Mouse (Mus musculus) heart, postnatal 0 days (tissue): Measurements from ENCODE around the gene Tdrkh. TPM values are rescaled to one million over a fixed set of nuclear protein-coding genes. Genes with fewer than 3 reads are reported as not detected.
A peak's percentile ranks its signal among the peaks of the same experiment; 100 is the strongest.

Experiments used
- ATAC-seq: fragments of 200-750 bp; cut with Nextera tagmentation; 2 replicates; pipeline ENCODE4 v1.8.0; 2017; ENCODE audit warnings: low read depth, moderate number of reproducible peaks, moderate library complexity; ENCODE audit not compliant: insufficient read depth
- DNase-seq: peaks from one replicate; pipeline ENCODE4 v3.0.0-alpha.2; 2016; ENCODE audit warnings: low spot score
- H3K27ac ChIP-seq: fragments of 300-500 bp; sonication (generic); 2 replicates; pipeline ENCODE4 v1.5.1; 2014; ENCODE audit warnings: low read depth, mild to moderate bottlenecking
- H3K27me3 ChIP-seq: fragments of 300-500 bp; sonication (generic); 2 replicates; pipeline ENCODE4 v1.6.1; 2014; ENCODE audit warnings: low read length, mixed read lengths; ENCODE audit not compliant: control insufficient read depth, insufficient read depth
- H3K36me3 ChIP-seq: fragments of 300-500 bp; sonication (generic); replicated peaks from 2 replicates; pipeline ENCODE4 v1.6.1; 2014; ENCODE audit warnings: low read length, mixed read lengths; ENCODE audit not compliant: control insufficient read depth, insufficient read depth
- H3K4me1 ChIP-seq: fragments of 300-500 bp; sonication (generic); 2 replicates; pipeline ENCODE4 v1.6.1; 2014; ENCODE audit warnings: antibody characterized with exemption; ENCODE audit not compliant: control insufficient read depth, insufficient read depth
- H3K4me2 ChIP-seq: fragments of 300-500 bp; sonication (generic); 2 replicates; pipeline ENCODE4 v1.6.1; 2014; ENCODE audit warnings: low read depth, mild to moderate bottlenecking, low read length, moderate library complexity
- H3K4me3 ChIP-seq: fragments of 300-500 bp; sonication (generic); 2 replicates; pipeline ENCODE4 v1.5.1; 2014; ENCODE audit warnings: low read depth, low read length
- H3K9ac ChIP-seq: fragments of 300-500 bp; sonication (generic); replicated peaks from 2 replicates; pipeline ENCODE4 v1.6.1; 2014; ENCODE audit warnings: low read depth, low read length, mixed read lengths
- H3K9me3 ChIP-seq: fragments of 300-500 bp; sonication (generic); replicated peaks from 2 replicates; pipeline ENCODE4 v1.6.1; 2016; ENCODE audit warnings: low read length; ENCODE audit not compliant: control insufficient read depth
- CTCF ChIP-seq: IDR thresholded peaks from 2 replicates; pipeline ENCODE4 v1.5.1; 2016; ENCODE audit warnings: antibody characterized with exemption, control low read depth, low read depth
- EP300 ChIP-seq: IDR thresholded peaks from 2 replicates; pipeline ENCODE4 v1.6.1; 2016; ENCODE audit warnings: antibody characterized with exemption, low read depth
- WGBS: fragments of 180-500 bp; shearing (Covaris S2); extraction: QIAGEN DNeasy Blood & Tissue Kit; methylation state at CpG from one replicate; pipeline ENCODE4 v1.1.7; 2014; 5-methylcytosine and 5-hydroxymethylcytosine counted together
- polyA plus RNA-seq: library from polyadenylated mRNA; unstranded; fragments of >200 nt; fragmentation: Nextera tagmentation; extraction: Ambion mirVana; gene quantifications from 2 replicates; pipeline ENCODE4 v1.2.1, GENCODE M21; 2015
- total RNA-seq: library from RNA; depleted of rRNA; stranded (reverse); fragments of >200 nt; gene quantifications from 2 replicates; pipeline ENCODE4 v1.2.3, GENCODE M21; 2014; ENCODE audit warnings: low replicate concordance

The Tdrkh gene
- total and polyA plus RNA-seq, 2 experiments from 2014 or later, result 0.34 to 7.7 TPM

DNA sequence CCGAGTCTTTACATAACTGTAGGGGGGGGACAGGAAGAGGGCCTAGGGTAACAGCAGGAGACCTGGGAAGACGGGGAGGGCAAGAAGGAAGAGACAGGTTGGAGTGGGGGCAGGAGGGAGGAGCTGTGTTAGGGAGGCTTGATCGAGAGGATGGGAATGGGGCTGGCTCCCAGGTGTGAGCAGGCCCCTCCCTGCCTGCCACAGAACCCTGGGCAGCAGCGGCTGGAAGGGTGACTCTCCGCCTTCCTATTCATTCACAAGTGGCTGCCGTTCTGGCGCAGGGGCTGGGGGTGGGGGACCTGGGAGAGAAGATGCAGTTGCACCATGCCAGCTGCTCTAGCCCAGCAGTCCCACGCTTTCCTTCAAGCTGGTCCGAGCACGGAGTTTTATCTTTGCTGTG, 40.0 kb upstream of the Tdrkh start:
- ATAC-seq (no peak), DNase-seq (no peak)
- H3K27me3 ChIP-seq, result no peaks in the 10 kb centered on the region
- TF ChIP-seq CTCF (no peak), EP300 (no peak)
- H3K36me3 ChIP-seq, result no peaks in the 10 kb centered on the region
- WGBS, result 9% methylated on average over 6 of the region's 10 CpGs
- H3K4me2 ChIP-seq, result peak overlapping the region; percentile 72
- H3K27ac ChIP-seq, result peak overlapping the region; percentile 49; the same call in 1 of the 2 replicates
- H3K9ac ChIP-seq, result peak overlapping the region; percentile 43; the same call in 1 of the 2 replicates
- H3K4me1 ChIP-seq, result peaks cover 17% of the 10 kb centered on the region; the same call in 1 of the 2 replicates
- no peaks in the 10 kb centered on the region for H3K9me3 ChIP-seq
- peak overlapping the region; percentile 48 for H3K4me3 ChIP-seq

- H3K27me3 ChIP-seq, result no peaks in the 10 kb centered on the region
- peak overlapping the region; percentile 43; the same call in 1 of the 2 replicates for H3K9ac ChIP-seq
- TF ChIP-seq CTCF, result no peak
- H3K9me3 ChIP-seq, result no peaks in the 10 kb centered on the region
- H3K36me3 ChIP-seq, result no peaks in the 10 kb centered on the region
- H3K4me1 ChIP-seq, result peaks cover 17% of the 10 kb centered on the region; the same call in 1 of the 2 replicates
- H3K4me3 ChIP-seq, result peak overlapping the region; percentile 48
- DNase-seq (no peak), ATAC-seq (0 out of 2 replicates have a peak, but pooled peaks have one; percentile 10)
- peak overlapping the region; percentile 72 for H3K4me2 ChIP-seq
- no peak overlapping the region for H3K27ac ChIP-seq
- WGBS, result 2% methylated on average over 5 of the region's 5 CpGs
These were observed 39.5 kb upstream of the Tdrkh start for GRCm38 (mm10) chr3:94373597-94374011.

- H3K36me3 ChIP-seq, result no peaks in the 10 kb centered on the region
These were observed 38.4 kb upstream of the Tdrkh start for GRCm38 (mm10) chr3:94374636-94375035.

GRCm38 (mm10) chr3:94375146-94375545, 37.9 kb upstream of the Tdrkh start:
- ATAC-seq (no peak), DNase-seq (no peak)
- H3K9ac ChIP-seq, result no peak overlapping the region
- peak overlapping the region; percentile 25; the same call in 1 of the 2 replicates for H3K4me2 ChIP-seq
- no peak overlapping the region; the same call in 1 of the 2 replicates for H3K4me3 ChIP-seq
- WGBS, result 72% methylated on average over 2 of the region's 2 CpGs
- H3K9me3 ChIP-seq, result no peaks in the 10 kb centered on the region
- peaks cover 12% of the 10 kb centered on the region; the same call in 1 of the 2 replicates for H3K4me1 ChIP-seq
- H3K27me3 ChIP-seq, result no peaks in the 10 kb centered on the region
- no peak overlapping the region for H3K27ac ChIP-seq
- H3K36me3 ChIP-seq, result no peaks in the 10 kb centered on the region
- TF ChIP-seq CTCF (no peak), EP300 (no peak)

More at GRCm38 (mm10) chr3:94374636-94375035, 38.4 kb upstream of the Tdrkh start:
- H3K27me3 ChIP-seq, result no peaks in the 10 kb centered on the region
- H3K27ac ChIP-seq, result no peak overlapping the region
- TF ChIP-seq EP300, result no peak
- ATAC-seq (no peak), DNase-seq (no peak)
- no peak overlapping the region for H3K4me3 ChIP-seq
- peaks cover 16% of the 10 kb centered on the region; the same call in 1 of the 2 replicates for H3K4me1 ChIP-seq
- H3K9ac ChIP-seq, result no peak overlapping the region
- no peaks in the 10 kb centered on the region for H3K9me3 ChIP-seq
- peak overlapping the region; percentile 25; the same call in 1 of the 2 replicates for H3K4me2 ChIP-seq

- Histone ChIP-seq H3K36me3 (no peaks in the 10 kb centered on the region), H3K4me3 (peak overlapping the region; percentile 13; the same call in 1 of the 2 replicates), H3K9me3 (no peaks in the 10 kb centered on the region), H3K27me3 (no peaks in the 10 kb centered on the region), H3K27ac (no peak overlapping the region), H3K9ac (no peak overlapping the region), H3K4me2 (peak overlapping the region; percentile 25; the same call in 1 of the 2 replicates), H3K4me1 (peaks cover 12% of the 10 kb centered on the region; the same call in 1 of the 2 replicates)
- 37% methylated on average over 5 of the region's 5 CpGs for WGBS
- TF ChIP-seq CTCF, result no peak
- DNase-seq, result no peak
- ATAC-seq, result no peak
These were observed 37.2 kb upstream of the Tdrkh start for GRCm38 (mm10) chr3:94375861-94376260.
